Mouse (Mus musculus) hindbrain, embryonic 15.5 days (tissue): ENCODE results near the gene Slx4. TPM values are rescaled to one million over a fixed set of nuclear protein-coding genes. Genes with fewer than 3 reads are reported as not detected.

ENCODE experiments used
- ATAC-seq: fragments of 200-750 bp; cut with Nextera tagmentation; 2 replicates; pipeline ENCODE4 v1.8.0; 2017; ENCODE audit warnings: low read depth, moderate number of reproducible peaks, moderate TSS enrichment; ENCODE audit not compliant: low FRiP score
- H3K27ac ChIP-seq: fragments of 300-500 bp; sonication (generic); replicated peaks from 2 replicates; pipeline ENCODE4 v1.5.1; 2015; ENCODE audit warnings: mild to moderate bottlenecking, inconsistent platforms
- H3K27me3 ChIP-seq: fragments of 300-500 bp; sonication (generic); 2 replicates; pipeline ENCODE4 v1.6.1; 2015; ENCODE audit warnings: control low read depth, inconsistent platforms
- H3K36me3 ChIP-seq: fragments of 300-500 bp; sonication (generic); 2 replicates; pipeline ENCODE4 v1.6.1; 2015; ENCODE audit warnings: control low read depth, inconsistent platforms
- H3K4me1 ChIP-seq: fragments of 300-500 bp; sonication (generic); replicated peaks from 2 replicates; pipeline ENCODE4 v1.6.1; 2015; ENCODE audit warnings: control low read depth, inconsistent platforms
- H3K4me2 ChIP-seq: fragments of 300-500 bp; sonication (generic); 2 replicates; pipeline ENCODE4 v1.6.1; 2015; ENCODE audit warnings: moderate library complexity, mild to moderate bottlenecking, inconsistent platforms
- H3K4me3 ChIP-seq: fragments of 300-500 bp; sonication (generic); 2 replicates; pipeline ENCODE4 v1.5.1; 2015; ENCODE audit warnings: mild to moderate bottlenecking, inconsistent platforms
- H3K9ac ChIP-seq: fragments of 300-500 bp; sonication (generic); 2 replicates; pipeline ENCODE4 v1.6.1; 2015; ENCODE audit warnings: inconsistent platforms
- H3K9me3 ChIP-seq: fragments of 300-500 bp; sonication (generic); 2 replicates; pipeline ENCODE4 v1.6.1; 2016; ENCODE audit warnings: control low read depth, inconsistent platforms
- WGBS: fragments of 180-500 bp; shearing (Covaris S2); methylation state at CpG from one replicate; pipeline ENCODE4 v1.1.7; 2015; 5-methylcytosine and 5-hydroxymethylcytosine counted together
- polyA plus RNA-seq: library from polyadenylated mRNA; unstranded; fragments of >200 nt; fragmentation: Nextera tagmentation; extraction: Ambion mirVana; gene quantifications from 2 replicates; pipeline ENCODE4 v1.2.1, GENCODE M21; 2015

Gene Slx4
- polyA plus RNA-seq = 27.4 and 31.3 TPM in 2 replicates

DNA sequence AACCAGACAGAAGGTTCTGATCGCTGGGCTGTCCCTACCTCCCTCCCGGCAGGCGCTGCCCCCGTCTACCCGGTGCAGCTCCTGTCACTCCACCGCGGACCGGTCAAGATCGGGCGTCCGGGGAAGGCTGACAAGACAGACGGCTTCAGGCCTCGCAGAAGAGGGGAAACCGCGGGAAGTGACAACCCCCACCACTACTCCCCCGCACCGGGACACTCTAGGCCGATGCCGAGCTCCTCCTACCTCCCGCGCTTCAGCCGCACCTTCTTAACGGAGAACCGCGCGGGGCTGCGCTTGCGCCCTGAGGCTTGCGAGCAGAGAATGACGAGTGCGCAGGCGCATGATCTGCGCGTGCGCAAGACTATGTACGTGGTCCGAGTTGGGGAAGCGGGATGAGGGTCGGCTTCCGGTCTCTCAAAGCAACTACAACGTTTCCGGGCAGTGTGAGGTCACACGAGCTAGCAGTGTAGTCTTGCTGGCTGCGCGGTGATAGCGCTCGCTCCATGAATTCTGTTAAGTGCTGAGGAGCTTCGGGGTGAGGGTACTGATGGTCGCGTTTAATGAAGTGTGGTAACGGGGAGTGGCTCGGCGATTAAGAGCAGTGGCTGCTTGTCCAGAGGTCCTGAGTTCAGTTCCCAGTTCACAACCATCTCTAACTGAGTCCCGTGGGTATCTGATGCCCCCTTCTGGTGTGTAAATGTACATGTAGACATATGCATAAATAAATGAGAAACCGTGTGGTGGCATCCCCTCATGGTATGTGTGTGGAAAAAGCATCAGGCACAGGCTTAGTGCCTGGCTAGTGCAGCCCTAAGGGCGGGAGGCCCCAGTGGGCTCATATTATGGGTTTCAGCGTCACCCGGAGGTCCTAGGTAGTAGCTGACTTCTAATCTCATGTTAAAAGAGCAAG lies at the start of gene Slx4:
Gene Slx4 (minus strand): TSS at position 282 of the 910 bp plus-strand sequence.
- Histone ChIP-seq H3K4me3 (peak within 1 kb of the TSS; percentile 88), H3K36me3 (peaks cover 25% of the 10 kb centered on the region), H3K27ac (peak within 1 kb of the TSS; percentile 90), H3K4me1 (peaks cover 21% of the 10 kb centered on the region), H3K4me2 (peak within 1 kb of the TSS; percentile 87), H3K9ac (peak within 1 kb of the TSS; percentile 97), H3K9me3 (no peaks in the 10 kb centered on the region), H3K27me3 (no peaks in the 10 kb centered on the region)
- WGBS = 1% methylated on average over 58 of the region's 58 CpGs
- peak; percentile 98 for ATAC-seq

- ATAC-seq = no peak
- H3K36me3 ChIP-seq = peaks cover 58% of the 10 kb centered on the region
- no peak overlapping the region for H3K9ac ChIP-seq
- no peaks in the 10 kb centered on the region for H3K27me3 ChIP-seq
- H3K27ac ChIP-seq = no peak overlapping the region
- 97% methylated on average over 4 of the region's 4 CpGs for WGBS
- H3K4me1 ChIP-seq = no peaks in the 10 kb centered on the region
- no peak overlapping the region for H3K4me2 ChIP-seq
- no peak overlapping the region for H3K4me3 ChIP-seq
- H3K9me3 ChIP-seq = no peaks in the 10 kb centered on the region
Measured at GRCm38 (mm10) chr16:4052601-4053000, 49.0 kb upstream of the Slx4 start.

DNA sequence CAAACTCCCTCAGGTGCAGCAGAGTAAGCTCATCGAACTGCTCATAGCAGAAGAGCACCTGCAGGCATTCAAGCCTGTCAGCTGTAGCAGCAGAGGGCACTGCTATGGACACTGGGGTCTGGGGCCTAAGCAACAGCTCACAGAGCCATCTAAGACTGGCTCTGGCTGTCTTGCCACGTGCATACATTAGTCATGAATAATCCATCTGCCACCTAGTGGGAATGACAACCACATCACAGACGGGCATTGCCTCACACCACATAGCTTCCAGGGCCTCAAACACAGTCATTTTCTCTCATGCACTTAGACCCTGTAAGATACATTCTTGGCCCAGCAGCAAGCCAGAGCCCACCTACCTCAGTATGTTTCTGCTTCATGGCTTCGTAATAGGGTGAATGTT lies 42.0 kb upstream of the Slx4 start:
- no peak overlapping the region for H3K27ac ChIP-seq
- no peak overlapping the region for H3K4me2 ChIP-seq
- no peaks in the 10 kb centered on the region for H3K27me3 ChIP-seq
- WGBS = 73% methylated on average over 4 of the region's 4 CpGs
- H3K4me1 ChIP-seq = no peaks in the 10 kb centered on the region
- H3K9ac ChIP-seq = no peak overlapping the region
- H3K36me3 ChIP-seq = peaks cover 48% of the 10 kb centered on the region
- ATAC-seq = no peak
- H3K9me3 ChIP-seq = no peaks in the 10 kb centered on the region
- H3K4me3 ChIP-seq = no peak overlapping the region

GRCm38 (mm10) chr16:4044093-4044492 lies 40.5 kb upstream of the Slx4 start:
- no peak overlapping the region for H3K9ac ChIP-seq
- 96% methylated on average over 2 of the region's 2 CpGs for WGBS
- H3K4me3 ChIP-seq = no peak overlapping the region
- H3K9me3 ChIP-seq = no peaks in the 10 kb centered on the region
- H3K27me3 ChIP-seq = no peaks in the 10 kb centered on the region
- no peak overlapping the region for H3K4me2 ChIP-seq
- H3K4me1 ChIP-seq = no peaks in the 10 kb centered on the region
- no peak for ATAC-seq
- H3K27ac ChIP-seq = no peak overlapping the region
- H3K36me3 ChIP-seq = peaks cover 49% of the 10 kb centered on the region

GRCm38 (mm10) chr16:4041646-4042045 lies 38.1 kb upstream of the Slx4 start:
- H3K9ac ChIP-seq = no peak overlapping the region
- H3K4me3 ChIP-seq = no peak overlapping the region
- no peaks in the 10 kb centered on the region for H3K27me3 ChIP-seq
- peaks cover 51% of the 10 kb centered on the region for H3K36me3 ChIP-seq
- no peaks in the 10 kb centered on the region for H3K9me3 ChIP-seq
- no peak for ATAC-seq
- no peaks in the 10 kb centered on the region for H3K4me1 ChIP-seq
- WGBS = 95% methylated on average over 4 of the region's 4 CpGs
- H3K27ac ChIP-seq = no peak overlapping the region
- no peak overlapping the region for H3K4me2 ChIP-seq

DNA sequence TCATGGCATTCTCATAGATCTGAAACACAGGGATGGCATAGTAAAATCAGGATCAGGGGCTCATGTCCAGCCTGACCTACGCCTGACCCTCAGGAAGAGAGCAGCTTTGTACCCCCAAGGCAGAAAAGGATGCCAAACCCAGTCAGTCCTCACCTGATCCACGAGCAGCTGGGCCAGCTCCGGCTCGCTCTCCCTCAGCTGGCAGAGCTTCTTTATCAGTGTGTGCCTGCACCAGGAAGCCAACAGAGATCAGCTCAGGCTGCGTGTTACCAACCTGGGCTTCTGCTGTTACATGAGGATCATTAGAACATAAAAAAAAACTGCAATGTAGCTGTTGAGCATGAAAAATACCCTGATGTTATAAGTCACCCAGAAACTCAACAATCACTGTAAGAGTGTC lies 36.6 kb upstream of the Slx4 start:
- Histone ChIP-seq H3K27ac (no peak overlapping the region), H3K36me3 (peaks cover 51% of the 10 kb centered on the region), H3K4me2 (no peak overlapping the region), H3K27me3 (no peaks in the 10 kb centered on the region), H3K4me3 (no peak overlapping the region), H3K4me1 (no peaks in the 10 kb centered on the region), H3K9me3 (no peaks in the 10 kb centered on the region), H3K9ac (no peak overlapping the region)
- 92% methylated on average over 5 of the region's 5 CpGs for WGBS
- ATAC-seq = no peak

DNA sequence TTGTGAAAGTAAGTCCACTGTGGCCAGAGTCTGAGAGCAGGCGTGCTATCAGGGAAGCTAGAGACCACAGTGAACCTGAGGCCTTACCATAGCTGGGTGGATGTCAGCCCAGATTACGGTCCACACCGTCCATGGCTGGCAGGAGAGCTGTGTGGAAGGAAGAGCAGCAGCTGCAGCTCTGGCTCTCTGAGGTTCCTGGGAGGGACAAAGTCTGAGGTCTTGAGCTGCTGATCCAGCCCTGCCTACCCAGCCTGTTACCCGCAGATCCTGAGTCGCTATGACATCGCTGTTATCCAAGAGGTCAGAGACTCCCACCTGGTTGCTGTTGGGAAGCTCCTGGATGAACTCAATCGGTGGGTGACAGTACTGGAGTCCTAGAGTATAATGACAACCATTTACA lies 34.1 kb upstream of the Slx4 start:
- WGBS = 93% methylated on average over 7 of the region's 7 CpGs
- Histone ChIP-seq H3K27ac (no peak overlapping the region), H3K9me3 (no peaks in the 10 kb centered on the region), H3K4me2 (no peak overlapping the region), H3K4me1 (no peaks in the 10 kb centered on the region), H3K4me3 (no peak overlapping the region), H3K9ac (no peak overlapping the region), H3K36me3 (peaks cover 37% of the 10 kb centered on the region), H3K27me3 (no peaks in the 10 kb centered on the region)
- no peak for ATAC-seq

DNA sequence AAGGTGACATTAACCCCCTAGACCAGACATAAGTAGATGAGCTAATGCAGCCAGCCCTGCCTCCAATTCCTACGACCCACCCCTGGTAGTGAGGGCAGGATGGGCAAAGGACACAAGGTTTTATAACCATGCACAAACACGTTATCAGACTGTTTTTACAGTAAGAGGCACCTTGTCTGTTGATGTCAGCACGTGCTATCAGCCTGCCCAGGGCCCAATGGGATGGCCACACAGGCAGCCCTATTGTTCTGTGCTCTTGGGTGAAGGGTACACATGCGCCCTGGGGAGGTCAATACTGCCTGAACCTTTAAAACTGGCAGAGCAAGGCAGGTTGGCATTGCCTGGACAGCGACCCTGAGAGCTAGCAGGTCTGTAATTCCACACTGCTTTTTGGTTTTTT lies 33.2 kb upstream of the Slx4 start, which contains the start of gene Dnase1:
Gene Dnase1 (plus strand): TSS at position 136 of the 400 bp plus-strand sequence.
- 94% methylated on average over 5 of the region's 5 CpGs for WGBS

GRCm38 (mm10) chr16:4035575-4035974 lies 32.0 kb upstream of the Slx4 start:
- no peaks in the 10 kb centered on the region for H3K4me1 ChIP-seq
- no peak overlapping the region for H3K4me2 ChIP-seq
- ATAC-seq = no peak
- H3K27me3 ChIP-seq = no peaks in the 10 kb centered on the region
- 92% methylated on average over 2 of the region's 2 CpGs for WGBS
- H3K4me3 ChIP-seq = no peak overlapping the region
- peaks cover 32% of the 10 kb centered on the region for H3K36me3 ChIP-seq
- no peaks in the 10 kb centered on the region for H3K9me3 ChIP-seq
- H3K9ac ChIP-seq = no peak overlapping the region
- H3K27ac ChIP-seq = no peak overlapping the region

More for the DNA sequence above, 33.2 kb upstream of the Slx4 start, which contains the start of gene Dnase1:
- H3K4me1 ChIP-seq = no peaks in the 10 kb centered on the region
- no peaks in the 10 kb centered on the region for H3K27me3 ChIP-seq
- no peak within 1 kb of the TSS for H3K4me3 ChIP-seq
- no peak within 1 kb of the TSS for H3K4me2 ChIP-seq
- no peak for ATAC-seq
- peaks cover 37% of the 10 kb centered on the region for H3K36me3 ChIP-seq
- no peaks in the 10 kb centered on the region for H3K9me3 ChIP-seq
- no peak within 1 kb of the TSS for H3K9ac ChIP-seq
- H3K27ac ChIP-seq = no peak within 1 kb of the TSS

DNA sequence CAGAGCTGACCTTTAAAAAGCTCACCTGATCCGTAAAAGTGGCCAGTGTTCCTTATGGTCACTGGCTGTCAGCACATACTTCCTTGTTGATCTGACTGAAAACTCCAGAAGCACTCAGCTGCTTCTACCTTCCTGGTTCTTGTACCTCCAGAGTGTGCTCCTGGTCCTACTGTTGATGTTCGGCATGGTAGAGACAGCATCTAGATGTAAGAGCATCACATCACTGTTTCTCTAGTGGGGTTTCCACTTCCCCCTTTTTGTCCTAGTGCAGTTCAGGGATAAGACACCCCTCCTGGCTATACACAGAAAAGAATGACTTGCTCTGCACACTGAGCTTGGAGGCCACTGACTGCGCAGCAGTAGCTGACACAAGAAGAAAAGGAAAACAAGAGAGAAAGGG lies 30.9 kb upstream of the Slx4 start:
- ATAC-seq = no peak
- Histone ChIP-seq H3K27ac (no peak overlapping the region), H3K4me2 (no peak overlapping the region), H3K4me1 (no peaks in the 10 kb centered on the region), H3K9me3 (no peaks in the 10 kb centered on the region), H3K4me3 (no peak overlapping the region), H3K27me3 (no peaks in the 10 kb centered on the region), H3K36me3 (peaks cover 22% of the 10 kb centered on the region), H3K9ac (no peak overlapping the region)
- WGBS = 86% methylated on average over 3 of the region's 3 CpGs

DNA sequence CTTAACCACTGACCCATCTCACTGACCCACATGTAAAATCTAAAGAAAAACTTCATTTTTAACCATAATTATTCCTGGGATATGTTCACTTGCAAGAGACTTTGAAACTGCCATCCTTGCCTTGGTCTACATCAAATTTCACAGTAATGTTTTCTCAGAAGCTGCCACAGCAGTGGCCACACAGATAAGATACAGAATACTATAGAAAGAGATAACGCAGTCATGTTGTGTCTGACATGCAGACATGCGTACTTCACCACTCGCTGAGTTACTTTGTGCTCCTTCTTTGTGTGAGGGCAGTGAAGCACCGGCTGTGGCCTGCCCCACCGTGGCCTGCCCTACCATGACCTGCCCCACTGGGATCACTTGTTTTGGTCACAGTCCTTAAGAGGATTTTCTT lies 30.4 kb upstream of the Slx4 start:
- no peak overlapping the region for H3K4me3 ChIP-seq
- no peak overlapping the region for H3K9ac ChIP-seq
- no peaks in the 10 kb centered on the region for H3K9me3 ChIP-seq
- no peak for ATAC-seq
- no peak overlapping the region for H3K4me2 ChIP-seq
- H3K27ac ChIP-seq = no peak overlapping the region
- no peaks in the 10 kb centered on the region for H3K27me3 ChIP-seq
- 50% methylated on average over 5 of the region's 5 CpGs for WGBS
- peaks cover 17% of the 10 kb centered on the region for H3K36me3 ChIP-seq
- no peaks in the 10 kb centered on the region for H3K4me1 ChIP-seq

- WGBS = 89% methylated on average over 6 of the region's 6 CpGs
Measured at GRCm38 (mm10) chr16:4032341-4032748, 28.8 kb upstream of the Slx4 start.

More at GRCm38 (mm10) chr16:4032341-4032748, 28.8 kb upstream of the Slx4 start:
- no peak overlapping the region for H3K9ac ChIP-seq
- H3K4me3 ChIP-seq = no peak overlapping the region
- H3K4me1 ChIP-seq = no peaks in the 10 kb centered on the region
- H3K27me3 ChIP-seq = no peaks in the 10 kb centered on the region
- H3K27ac ChIP-seq = no peak overlapping the region
- no peak overlapping the region for H3K4me2 ChIP-seq
- H3K9me3 ChIP-seq = no peaks in the 10 kb centered on the region
- ATAC-seq = no peak
- H3K36me3 ChIP-seq = peaks cover 3% of the 10 kb centered on the region
